Mouse (Mus musculus): Measurements from ENCODE around the gene Tead1.

DNA sequence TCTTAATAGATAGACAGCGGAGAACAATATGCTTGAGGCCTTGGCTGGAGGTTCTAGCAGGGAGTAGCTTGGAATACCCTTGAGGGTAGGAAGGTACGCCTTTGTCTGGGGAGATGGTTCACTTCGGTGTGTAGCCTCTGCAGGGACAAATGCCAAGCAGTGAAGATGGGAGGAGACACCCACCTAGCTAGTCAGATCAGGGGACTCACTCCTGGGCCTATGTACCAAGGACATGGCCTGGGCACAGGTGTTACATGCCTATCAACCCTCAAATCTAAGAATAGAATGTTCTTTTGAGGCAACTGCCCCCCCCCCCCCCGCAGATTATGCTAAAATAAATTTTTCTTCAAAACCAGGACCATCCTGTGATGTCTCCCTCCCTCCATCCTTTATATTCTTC is 110.6 kb downstream of the Tead1 start:
- no peak for TF ChIP-seq POLR2A (IDR thresholded peaks at IDR 0.05; ENCODE audit: control insufficient read depth, extremely low read depth, insufficient read depth, low read length, poor library complexity)
- no peak for TF ChIP-seq CTCF (IDR thresholded peaks at IDR 0.05; ENCODE audit: borderline replicate concordance, control insufficient read depth, extremely low read depth, insufficient read depth, low read length, poor library complexity)
